Mouse (Mus musculus) granulocyte monocyte progenitor cell, adult 5-6 weeks (primary cell): ENCODE results near the gene Ang. TPM values are rescaled to one million over a fixed set of nuclear protein-coding genes. Genes with fewer than 3 reads are reported as not detected.

Experiments used
- total RNA-seq, 2 experiments: library from RNA; stranded (forward) in 1 of 2; stranded (reverse) in 1 of 2; fragments of 200-712, 200-1000 nt in 1 of 2; fragments of >200 nt in 1 of 2; fragmentation: Nextera tagmentation in 1 of 2; gene quantifications; 2 replicates each; pipeline ENCODE4 v1.2.3; 2014 to 2017

Gene Ang
- total RNA-seq, 2 experiments from 2014 or later, result 0.45 to 1.8 TPM

Other genes with a start within 250 kb of the Ang start
- 41.8 and 54.2 TPM in 2 replicates for gene Tep1, start 220.6 kb upstream of the Ang start, total RNA-seq (2014; fragmentation: Nextera tagmentation)
- 17.4 and 21.1 TPM in 2 replicates for gene Tep1, start 220.6 kb upstream of the Ang start, total RNA-seq (2017)
- 0.17 TPM in 1 of 2 replicates, not detected in the other for gene Klhl33, start 193.6 kb upstream of the Ang start, total RNA-seq (2014; fragmentation: Nextera tagmentation)
- 0.10 and 0.73 TPM in 2 replicates for gene Klhl33, start 193.6 kb upstream of the Ang start, total RNA-seq (2017)
- gene Osgep, start 166.3 kb upstream of the Ang start, total RNA-seq (2014; fragmentation: Nextera tagmentation), result 77.5 and 111 TPM in 2 replicates
- 110 and 118 TPM in 2 replicates for gene Osgep, start 166.3 kb upstream of the Ang start, total RNA-seq (2017)
- 214 and 260 TPM in 2 replicates for gene Apex1, start 166.2 kb upstream of the Ang start, total RNA-seq (2014; fragmentation: Nextera tagmentation)
- gene Apex1, start 166.2 kb upstream of the Ang start, total RNA-seq (2017), result 202 and 229 TPM in 2 replicates
- gene Pip4p1, start 160.3 kb upstream of the Ang start, total RNA-seq (2014; fragmentation: Nextera tagmentation), result 48.4 and 72.7 TPM in 2 replicates
- 20.9 and 25.0 TPM in 2 replicates for gene Pip4p1, start 160.3 kb upstream of the Ang start, total RNA-seq (2017)
- gene Pnp, start 160.1 kb upstream of the Ang start, total RNA-seq (2014; fragmentation: Nextera tagmentation), result 179 and 257 TPM in 2 replicates
- gene Pnp, start 160.1 kb upstream of the Ang start, total RNA-seq (2017), result 252 and 259 TPM in 2 replicates
- gene Gm49342, start 146.6 kb upstream of the Ang start, total RNA-seq (2014; fragmentation: Nextera tagmentation), result not detected in 2 replicates
- gene Gm49342, start 146.6 kb upstream of the Ang start, total RNA-seq (2017), result 68.4 TPM in 1 of 2 replicates, not detected in the other
- gene Pnp2, start 135.2 kb upstream of the Ang start, total RNA-seq (2014; fragmentation: Nextera tagmentation), result 5.4 and 16.2 TPM in 2 replicates
- gene Pnp2, start 135.2 kb upstream of the Ang start, total RNA-seq (2017), result 4.3 and 5.3 TPM in 2 replicates
- gene Rnase10, start 83.4 kb upstream of the Ang start, total RNA-seq (2014; fragmentation: Nextera tagmentation), result not detected in 2 replicates
- gene Rnase10, start 83.4 kb upstream of the Ang start, total RNA-seq (2017), result 2.5 and 3.2 TPM in 2 replicates
- gene Rnase9, start 49.3 kb upstream of the Ang start, total RNA-seq (2014; fragmentation: Nextera tagmentation), result not detected in 2 replicates
- not detected in 2 replicates for gene Rnase9, start 49.3 kb upstream of the Ang start, total RNA-seq (2017)
- gene Rnase11, start 41.0 kb upstream of the Ang start, total RNA-seq (2014; fragmentation: Nextera tagmentation), result not detected in 2 replicates
- not detected in 2 replicates for gene Rnase11, start 41.0 kb upstream of the Ang start, total RNA-seq (2017)
- gene Rnase12, start 33.5 kb upstream of the Ang start, total RNA-seq (2014; fragmentation: Nextera tagmentation), result 6.2 and 27.0 TPM in 2 replicates
- 11.0 and 12.6 TPM in 2 replicates for gene Rnase12, start 33.5 kb upstream of the Ang start, total RNA-seq (2017)
- not detected in 2 replicates for gene Olfr750, start 16.7 kb upstream of the Ang start, total RNA-seq (2014; fragmentation: Nextera tagmentation)
- gene Olfr750, start 16.7 kb upstream of the Ang start, total RNA-seq (2017), result not detected in 2 replicates
- 1.7 and 6.8 TPM in 2 replicates for gene Rnase4, start 73 bp upstream of the Ang start, total RNA-seq (2014; fragmentation: Nextera tagmentation)
- 2.5 and 2.9 TPM in 2 replicates for gene Rnase4, start 73 bp upstream of the Ang start, total RNA-seq (2017)
- gene Eddm3b, start 23.3 kb downstream of the Ang start, total RNA-seq (2014; fragmentation: Nextera tagmentation), result not detected in 2 replicates
- gene Eddm3b, start 23.3 kb downstream of the Ang start, total RNA-seq (2017), result not detected in 2 replicates
- gene Rnase6, start 32.8 kb downstream of the Ang start, total RNA-seq (2014; fragmentation: Nextera tagmentation), result 1.2 and 6.1 TPM in 2 replicates
- gene Rnase6, start 32.8 kb downstream of the Ang start, total RNA-seq (2017), result 8.2 and 10.0 TPM in 2 replicates
- gene Rnase1, start 55.6 kb downstream of the Ang start, total RNA-seq (2014; fragmentation: Nextera tagmentation), result not detected in 2 replicates
- not detected in 2 replicates for gene Rnase1, start 55.6 kb downstream of the Ang start, total RNA-seq (2017)
- gene Rnase2b, start 71.1 kb downstream of the Ang start, total RNA-seq (2014; fragmentation: Nextera tagmentation), result not detected in 2 replicates
- not detected in 2 replicates for gene Rnase2b, start 71.1 kb downstream of the Ang start, total RNA-seq (2017)
- not detected in 2 replicates for gene Ang2, start 108.0 kb downstream of the Ang start, total RNA-seq (2014; fragmentation: Nextera tagmentation)
- not detected in 2 replicates for gene Ang2, start 108.0 kb downstream of the Ang start, total RNA-seq (2017)
- gene Ear14, start 112.2 kb downstream of the Ang start, total RNA-seq (2014; fragmentation: Nextera tagmentation), result not detected in 2 replicates
- not detected in 2 replicates for gene Ear14, start 112.2 kb downstream of the Ang start, total RNA-seq (2017)
- not detected in 2 replicates for gene Rnase2a, start 165.0 kb downstream of the Ang start, total RNA-seq (2014; fragmentation: Nextera tagmentation)
- not detected in 2 replicates for gene Rnase2a, start 165.0 kb downstream of the Ang start, total RNA-seq (2017)